Mouse (Mus musculus) bone marrow, adult 2 months (tissue): Measurements from ENCODE around the gene Ankrd55.

Source experiments
- CTCF ChIP-seq: fragments of 200-500 bp; IDR thresholded peaks from 2 replicates; pipeline ENCODE4 v1.5.1; 2011; ENCODE audit warnings: low read length, control low read depth; ENCODE audit not compliant: control insufficient read depth, insufficient read depth
- POLR2A ChIP-seq: fragments of 200-500 bp; IDR thresholded peaks from 2 replicates; pipeline ENCODE4 v1.6.1; 2011; ENCODE audit warnings: low read depth, mild to moderate bottlenecking, control low read depth, low read length, borderline replicate concordance; ENCODE audit not compliant: control insufficient read depth

DNA sequence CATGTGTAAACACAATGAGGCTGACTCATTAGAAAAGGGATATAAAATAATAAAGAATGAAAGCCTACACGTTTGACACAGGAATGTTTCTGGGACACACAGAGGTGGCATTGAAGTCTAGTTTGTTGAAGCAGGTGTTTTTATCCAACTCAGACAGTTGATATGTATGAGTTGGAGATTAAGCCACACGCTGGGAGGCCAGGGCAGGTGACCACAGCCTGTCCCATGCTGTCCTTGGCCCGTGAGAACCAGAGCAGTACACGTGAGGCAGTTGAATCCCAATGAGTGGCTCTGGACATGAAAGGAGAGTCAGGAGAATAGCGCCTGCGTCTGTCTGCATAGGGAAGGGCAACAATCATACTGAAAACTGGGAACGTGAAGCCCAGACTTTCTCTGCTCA lies 38.2 kb downstream of the Ankrd55 start:
- TF ChIP-seq CTCF, result no peak
- no peak for TF ChIP-seq POLR2A
